Mouse (Mus musculus): Measurements from ENCODE around the gene Sohlh1. TPM values are rescaled to one million over a fixed set of nuclear protein-coding genes. Genes with fewer than 3 reads are reported as not detected.

Sohlh1 gene
- polyA plus RNA-seq (2016; fragmentation: Nextera tagmentation; extraction: Ambion mirVana) = not detected in 2 replicates

- no peak within 1 kb of the TSS for H3K4me3 ChIP-seq
- 84% methylated on average over 16 of the region's 16 CpGs for WGBS
- H3K27me3 ChIP-seq (replicated peaks; ENCODE audit: low read depth, poor library complexity, severe bottlenecking) = no peaks in the 10 kb centered on the region
- peaks cover 5% of the 10 kb centered on the region; the same call in 1 of the 2 replicates for H3K4me1 ChIP-seq
- no peaks in the 10 kb centered on the region for H3K9me3 ChIP-seq
- no peak within 1 kb of the TSS for H3K27ac ChIP-seq (replicated peaks)
- H3K36me3 ChIP-seq (replicated peaks) = no peaks in the 10 kb centered on the region
- no peak for DNase-seq (ENCODE audit: low spot score)
Measured at GRCm38 (mm10) chr2:25847226-25847625, at the start of gene Sohlh1. Gene Sohlh1 (minus strand): TSS chr2:25847248.

- peaks cover 5% of the 10 kb centered on the region; the same call in 1 of the 2 replicates for H3K4me1 ChIP-seq
- no peaks in the 10 kb centered on the region for H3K36me3 ChIP-seq (replicated peaks)
- no peaks in the 10 kb centered on the region for H3K9me3 ChIP-seq
- DNase-seq (ENCODE audit: low spot score) = no peak
- WGBS = 84% methylated on average over 7 of the region's 7 CpGs
- no peaks in the 10 kb centered on the region for H3K27me3 ChIP-seq (replicated peaks; ENCODE audit: low read depth, poor library complexity, severe bottlenecking)
- H3K27ac ChIP-seq (replicated peaks) = no peak overlapping the region
- H3K4me3 ChIP-seq = no peak overlapping the region
Measured at GRCm38 (mm10) chr2:25892440-25892839, 45.4 kb upstream of the Sohlh1 start.

- Histone ChIP-seq H3K4me3 (no peak overlapping the region), H3K27me3 (replicated peaks; ENCODE audit: low read depth, poor library complexity, severe bottlenecking) (no peaks in the 10 kb centered on the region), H3K9me3 (no peaks in the 10 kb centered on the region), H3K27ac (replicated peaks) (no peak overlapping the region), H3K36me3 (replicated peaks) (no peaks in the 10 kb centered on the region), H3K4me1 (no peaks in the 10 kb centered on the region)
- WGBS = 66% methylated on average over 5 of the region's 5 CpGs
- no peak for DNase-seq (ENCODE audit: low spot score)
Measured at GRCm38 (mm10) chr2:25888144-25888543, 41.1 kb upstream of the Sohlh1 start.

GRCm38 (mm10) chr2:25887226-25887625 is 40.2 kb upstream of the Sohlh1 start:
- H3K27me3 ChIP-seq (replicated peaks; ENCODE audit: low read depth, poor library complexity, severe bottlenecking) = no peaks in the 10 kb centered on the region
- no peak overlapping the region for H3K27ac ChIP-seq (replicated peaks)
- no peak overlapping the region for H3K4me3 ChIP-seq
- no peaks in the 10 kb centered on the region for H3K4me1 ChIP-seq
- 72% methylated on average over 8 of the region's 8 CpGs for WGBS
- no peaks in the 10 kb centered on the region for H3K9me3 ChIP-seq
- H3K36me3 ChIP-seq (replicated peaks) = no peaks in the 10 kb centered on the region
- no peak for DNase-seq (ENCODE audit: low spot score)

GRCm38 (mm10) chr2:25884756-25885155 is 37.7 kb upstream of the Sohlh1 start:
- Histone ChIP-seq H3K27me3 (replicated peaks; ENCODE audit: low read depth, poor library complexity, severe bottlenecking) (peaks cover 5% of the 10 kb centered on the region; the same call in 1 of the 2 replicates), H3K27ac (replicated peaks) (no peak overlapping the region), H3K4me3 (no peak overlapping the region), H3K4me1 (no peaks in the 10 kb centered on the region), H3K36me3 (replicated peaks) (no peaks in the 10 kb centered on the region), H3K9me3 (no peaks in the 10 kb centered on the region)
- WGBS = 76% methylated on average over 3 of the region's 3 CpGs
- DNase-seq (ENCODE audit: low spot score) = no peak

- no peaks in the 10 kb centered on the region for H3K9me3 ChIP-seq
- peaks cover 9% of the 10 kb centered on the region for H3K4me1 ChIP-seq
- peaks cover 29% of the 10 kb centered on the region for H3K27me3 ChIP-seq (replicated peaks; ENCODE audit: low read depth, poor library complexity, severe bottlenecking)
- WGBS = 53% methylated on average over 1 of the region's 1 CpGs
- H3K4me3 ChIP-seq = no peak overlapping the region
- DNase-seq (ENCODE audit: low spot score) = no peak
- no peak overlapping the region for H3K27ac ChIP-seq (replicated peaks)
- H3K36me3 ChIP-seq (replicated peaks) = no peaks in the 10 kb centered on the region
Measured at GRCm38 (mm10) chr2:25882276-25882675, 35.2 kb upstream of the Sohlh1 start.

- H3K4me1 ChIP-seq = peaks cover 9% of the 10 kb centered on the region
- DNase-seq (ENCODE audit: low spot score) = no peak
- H3K36me3 ChIP-seq (replicated peaks) = no peaks in the 10 kb centered on the region
- no peak overlapping the region for H3K4me3 ChIP-seq
- H3K27me3 ChIP-seq (replicated peaks; ENCODE audit: low read depth, poor library complexity, severe bottlenecking) = peaks cover 49% of the 10 kb centered on the region
- WGBS = 73% methylated on average over 4 of the region's 4 CpGs
- H3K9me3 ChIP-seq = peaks cover 4% of the 10 kb centered on the region; the same call in 1 of the 2 replicates
- H3K27ac ChIP-seq (replicated peaks) = no peak overlapping the region
Measured at GRCm38 (mm10) chr2:25879061-25879460, 32.0 kb upstream of the Sohlh1 start.

- peaks cover 9% of the 10 kb centered on the region for H3K4me1 ChIP-seq
- H3K27me3 ChIP-seq (replicated peaks; ENCODE audit: low read depth, poor library complexity, severe bottlenecking) = peaks cover 49% of the 10 kb centered on the region
- H3K36me3 ChIP-seq (replicated peaks) = no peaks in the 10 kb centered on the region
- H3K27ac ChIP-seq (replicated peaks) = no peak overlapping the region
- 72% methylated on average over 2 of the region's 2 CpGs for WGBS
- peaks cover 4% of the 10 kb centered on the region; the same call in 1 of the 2 replicates for H3K9me3 ChIP-seq
- no peak for DNase-seq (ENCODE audit: low spot score)
- H3K4me3 ChIP-seq = no peak overlapping the region
Measured at GRCm38 (mm10) chr2:25878516-25878915, 31.5 kb upstream of the Sohlh1 start.

GRCm38 (mm10) chr2:25877736-25878268 is 30.8 kb upstream of the Sohlh1 start:
- WGBS = 3% methylated on average over 49 of the region's 49 CpGs
- Histone ChIP-seq H3K27ac (replicated peaks) (peak overlapping the region; percentile 67), H3K9me3 (peaks cover 4% of the 10 kb centered on the region; the same call in 1 of the 2 replicates), H3K27me3 (replicated peaks; ENCODE audit: low read depth, poor library complexity, severe bottlenecking) (peaks cover 49% of the 10 kb centered on the region), H3K4me1 (peaks cover 9% of the 10 kb centered on the region), H3K4me3 (peak overlapping the region; percentile 60), H3K36me3 (replicated peaks) (no peaks in the 10 kb centered on the region)
- peak; percentile 16 for DNase-seq (ENCODE audit: low spot score)

- Histone ChIP-seq H3K36me3 (replicated peaks) (no peaks in the 10 kb centered on the region), H3K9me3 (peaks cover 4% of the 10 kb centered on the region; the same call in 1 of the 2 replicates), H3K4me3 (peak overlapping the region; percentile 60), H3K27me3 (replicated peaks; ENCODE audit: low read depth, poor library complexity, severe bottlenecking) (peaks cover 49% of the 10 kb centered on the region), H3K4me1 (peaks cover 9% of the 10 kb centered on the region), H3K27ac (replicated peaks) (no peak overlapping the region)
- DNase-seq (ENCODE audit: low spot score) = no peak
- 24% methylated on average over 7 of the region's 7 CpGs for WGBS
Measured at GRCm38 (mm10) chr2:25877250-25877735, 30.2 kb upstream of the Sohlh1 start.

GRCm38 (mm10) chr2:25866656-25867055 is 19.6 kb upstream of the Sohlh1 start:
- DNase-seq (ENCODE audit: low spot score) = no peak
- H3K4me3 ChIP-seq = no peak overlapping the region
- 58% methylated on average over 5 of the region's 5 CpGs for WGBS
- no peaks in the 10 kb centered on the region for H3K36me3 ChIP-seq (replicated peaks)
- H3K27me3 ChIP-seq (replicated peaks; ENCODE audit: low read depth, poor library complexity, severe bottlenecking) = peaks cover 63% of the 10 kb centered on the region
- H3K9me3 ChIP-seq = no peaks in the 10 kb centered on the region
- no peak overlapping the region for H3K27ac ChIP-seq (replicated peaks)
- peaks cover 22% of the 10 kb centered on the region for H3K4me1 ChIP-seq

- no peak overlapping the region for H3K27ac ChIP-seq (replicated peaks)
- no peaks in the 10 kb centered on the region for H3K9me3 ChIP-seq
- WGBS = 7% methylated on average over 4 of the region's 4 CpGs
- peaks cover 63% of the 10 kb centered on the region for H3K27me3 ChIP-seq (replicated peaks; ENCODE audit: low read depth, poor library complexity, severe bottlenecking)
- no peak overlapping the region for H3K4me3 ChIP-seq
- peaks cover 22% of the 10 kb centered on the region for H3K4me1 ChIP-seq
- no peak for DNase-seq (ENCODE audit: low spot score)
- no peaks in the 10 kb centered on the region for H3K36me3 ChIP-seq (replicated peaks)
Measured at GRCm38 (mm10) chr2:25865412-25865811, 18.4 kb upstream of the Sohlh1 start.

GRCm38 (mm10) chr2:25864230-25864629 is 17.2 kb upstream of the Sohlh1 start:
- no peak for DNase-seq (ENCODE audit: low spot score)
- Histone ChIP-seq H3K4me1 (peaks cover 22% of the 10 kb centered on the region), H3K9me3 (no peaks in the 10 kb centered on the region), H3K27ac (replicated peaks) (no peak overlapping the region), H3K36me3 (replicated peaks) (no peaks in the 10 kb centered on the region), H3K4me3 (peak overlapping the region; percentile 65), H3K27me3 (replicated peaks; ENCODE audit: low read depth, poor library complexity, severe bottlenecking) (peaks cover 63% of the 10 kb centered on the region)
- WGBS = 6% methylated on average over 18 of the region's 18 CpGs

Data from embryonic facial prominence, embryonic 10.5 days (tissue).